Mouse (Mus musculus): Measurements from ENCODE around the gene Smc3. TPM values are rescaled to one million over a fixed set of nuclear protein-coding genes. Genes with fewer than 3 reads are reported as not detected.
A peak's percentile ranks its signal among the peaks of the same experiment; 100 is the strongest.

The Smc3 gene
- polyA plus RNA-seq (2016; fragmentation: Nextera tagmentation; extraction: Ambion mirVana): 74.3 and 76.9 TPM in 2 replicates

DNA sequence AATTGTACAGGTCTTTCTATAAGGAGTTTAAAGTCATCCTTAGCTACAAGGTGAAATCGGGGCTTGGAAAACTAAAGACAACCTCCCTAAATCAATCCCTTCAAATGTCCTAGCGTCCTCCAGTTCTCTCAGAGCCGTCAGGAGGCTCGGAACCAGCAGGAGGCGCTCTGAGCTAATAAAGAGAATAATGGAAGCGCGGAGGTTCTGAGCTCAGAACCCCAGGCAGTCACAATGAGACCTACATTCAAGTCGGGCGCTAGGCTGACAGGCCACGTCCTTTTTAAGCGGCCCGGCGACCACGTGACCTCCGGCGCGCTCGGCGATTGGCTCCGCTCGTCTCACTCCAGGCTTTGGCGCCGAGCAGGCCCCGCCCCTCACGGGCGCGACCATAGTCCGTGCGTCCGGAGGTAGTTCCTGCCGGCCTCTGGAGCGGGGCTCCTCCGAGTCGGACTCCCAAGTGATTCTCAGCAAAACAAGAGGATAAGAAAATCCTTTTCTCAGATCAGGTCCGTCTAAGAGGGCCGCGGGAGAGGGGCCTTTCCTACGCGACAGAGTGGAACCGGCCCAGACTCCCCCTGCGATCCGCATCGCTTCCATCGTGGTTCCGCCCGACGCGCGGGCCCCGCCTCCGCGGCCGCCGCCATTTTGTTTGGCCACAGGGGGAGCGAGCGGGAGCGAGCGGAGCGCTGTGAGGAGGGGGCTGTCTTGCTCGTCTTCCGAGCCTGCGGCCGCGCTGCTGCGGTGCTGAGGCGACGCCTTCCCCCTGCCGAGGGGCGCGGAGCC, at the start of gene Smc3:
Smc3 (plus strand) TSS at position 642 of the 783 bp plus-strand sequence.
- no peaks in the 10 kb centered on the region for H3K27me3 ChIP-seq (ENCODE audit: low read depth, poor library complexity, severe bottlenecking)
- H3K9me3 ChIP-seq (replicated peaks): 0 out of 2 replicates have a peak, but pooled peaks cover 3% of the 10 kb centered on the region
- peak; percentile 99 for DNase-seq (ENCODE audit: low spot score)
- H3K36me3 ChIP-seq: peaks cover 26% of the 10 kb centered on the region
- H3K4me1 ChIP-seq: peaks cover 17% of the 10 kb centered on the region
- WGBS: under 1% methylated on average over 70 of the region's 70 CpGs
- H3K27ac ChIP-seq (replicated peaks): peak within 1 kb of the TSS; percentile 99
- peak within 1 kb of the TSS; percentile 99 for H3K4me3 ChIP-seq

DNA sequence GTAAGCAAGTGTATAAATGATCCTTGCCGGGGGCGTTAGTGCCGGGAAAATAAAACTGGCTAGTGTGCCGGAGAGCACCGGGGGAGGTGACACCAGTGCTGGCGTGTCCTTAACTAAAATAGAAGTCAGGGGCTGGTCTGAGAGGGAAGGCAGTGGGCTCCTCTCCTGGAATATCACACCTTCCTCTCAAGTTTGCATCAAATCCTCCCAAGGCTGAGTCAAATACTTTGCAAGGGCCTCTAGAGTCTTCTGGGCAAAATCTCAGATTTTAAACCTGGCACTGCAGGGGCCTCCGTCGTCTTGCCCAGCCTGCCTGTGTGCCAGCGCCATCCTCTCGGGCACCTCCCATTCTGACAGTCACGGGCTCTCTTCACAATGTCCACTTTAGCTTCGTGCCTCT, 49.2 kb upstream of the Smc3 start:
- WGBS: 87% methylated on average over 12 of the region's 12 CpGs
- Histone ChIP-seq H3K36me3 (no peaks in the 10 kb centered on the region), H3K4me1 (peaks cover 21% of the 10 kb centered on the region), H3K9me3 (replicated peaks) (no peaks in the 10 kb centered on the region), H3K4me3 (no peak overlapping the region), H3K27me3 (ENCODE audit: low read depth, poor library complexity, severe bottlenecking) (no peaks in the 10 kb centered on the region), H3K27ac (replicated peaks) (no peak overlapping the region)
- no peak for DNase-seq (ENCODE audit: low spot score)

DNA sequence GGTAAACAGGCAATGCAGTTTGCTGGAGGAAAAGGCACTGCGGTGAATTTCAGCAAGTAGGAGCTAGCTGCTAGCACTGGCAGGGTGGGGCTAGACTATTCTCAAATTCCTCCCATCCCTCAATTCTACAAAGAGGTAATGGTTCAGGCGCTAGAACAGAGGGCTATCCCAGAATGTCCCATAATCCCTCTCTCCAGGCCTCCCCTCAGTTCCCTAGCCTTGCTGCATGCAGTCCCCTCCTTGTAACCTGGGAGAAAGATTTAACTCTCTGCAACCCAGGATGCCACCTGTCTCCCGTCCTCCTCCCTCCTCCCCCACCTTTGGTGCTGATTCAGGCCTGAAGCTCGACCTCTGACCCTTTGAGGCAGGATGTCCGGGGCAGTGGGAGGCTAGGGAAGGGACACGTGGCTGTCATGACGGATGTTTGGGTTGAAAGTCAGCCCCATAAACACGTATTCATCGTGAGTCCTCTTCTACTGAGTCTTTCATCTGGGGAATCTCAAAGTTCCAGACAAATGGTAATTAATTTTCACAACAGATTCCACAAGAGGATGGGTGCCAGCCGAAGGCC, 47.9 kb upstream of the Smc3 start:
- no peak overlapping the region for H3K4me3 ChIP-seq
- no peak overlapping the region for H3K27ac ChIP-seq (replicated peaks)
- no peaks in the 10 kb centered on the region for H3K36me3 ChIP-seq
- no peaks in the 10 kb centered on the region for H3K27me3 ChIP-seq (ENCODE audit: low read depth, poor library complexity, severe bottlenecking)
- no peaks in the 10 kb centered on the region for H3K9me3 ChIP-seq (replicated peaks)
- DNase-seq (ENCODE audit: low spot score): no peak
- peaks cover 22% of the 10 kb centered on the region for H3K4me1 ChIP-seq
- 35% methylated on average over 10 of the region's 10 CpGs for WGBS

DNA sequence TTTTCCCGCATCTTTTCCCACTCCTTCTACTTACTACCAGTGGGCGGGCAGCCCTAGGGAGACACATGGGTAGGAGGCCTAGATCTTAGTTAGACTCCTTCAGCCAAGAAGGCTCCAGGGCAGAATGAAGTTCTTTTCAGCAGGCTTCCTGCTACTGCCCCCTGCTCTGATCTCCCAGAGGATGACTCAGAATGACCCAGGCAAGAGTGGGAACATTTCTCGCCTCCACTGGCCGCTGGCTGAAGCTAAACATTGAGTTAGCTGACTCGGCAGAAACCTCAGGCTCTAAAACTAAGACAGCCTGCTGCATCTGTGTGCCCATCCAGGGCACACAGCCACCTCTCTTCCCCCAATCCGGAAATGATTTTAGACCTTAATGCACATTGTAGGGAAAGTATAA, 47.4 kb upstream of the Smc3 start:
- Histone ChIP-seq H3K4me1 (peaks cover 22% of the 10 kb centered on the region), H3K36me3 (no peaks in the 10 kb centered on the region), H3K27me3 (ENCODE audit: low read depth, poor library complexity, severe bottlenecking) (no peaks in the 10 kb centered on the region), H3K9me3 (replicated peaks) (no peaks in the 10 kb centered on the region), H3K27ac (replicated peaks) (no peak overlapping the region; the same call in 1 of the 2 replicates), H3K4me3 (no peak overlapping the region)
- no peak for DNase-seq (ENCODE audit: low spot score)
- 67% methylated on average over 6 of the region's 6 CpGs for WGBS

DNA sequence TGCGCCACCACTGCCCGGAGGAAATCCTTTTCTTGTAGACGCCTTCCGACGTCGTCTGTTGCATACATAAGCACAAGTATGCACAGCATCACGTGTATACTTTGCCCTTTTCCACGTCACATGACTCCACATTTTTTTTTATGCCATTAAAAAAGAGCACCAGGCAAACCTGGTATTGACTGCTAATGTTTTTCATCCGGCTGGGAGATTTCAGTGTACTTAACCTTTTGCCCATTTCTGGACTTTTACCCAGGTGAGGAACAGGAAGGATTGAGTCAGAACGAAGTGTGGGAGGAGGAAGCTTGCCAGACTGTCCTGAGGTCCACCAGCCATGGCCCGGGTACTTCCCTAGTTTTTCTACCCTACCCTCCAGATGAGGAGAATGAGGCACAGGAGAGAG, 45.8 kb upstream of the Smc3 start:
- Histone ChIP-seq H3K27ac (replicated peaks) (no peak overlapping the region), H3K27me3 (ENCODE audit: low read depth, poor library complexity, severe bottlenecking) (no peaks in the 10 kb centered on the region), H3K36me3 (no peaks in the 10 kb centered on the region), H3K9me3 (replicated peaks) (no peaks in the 10 kb centered on the region), H3K4me3 (no peak overlapping the region), H3K4me1 (peaks cover 18% of the 10 kb centered on the region)
- 88% methylated on average over 11 of the region's 11 CpGs for WGBS
- no peak for DNase-seq (ENCODE audit: low spot score)

DNA sequence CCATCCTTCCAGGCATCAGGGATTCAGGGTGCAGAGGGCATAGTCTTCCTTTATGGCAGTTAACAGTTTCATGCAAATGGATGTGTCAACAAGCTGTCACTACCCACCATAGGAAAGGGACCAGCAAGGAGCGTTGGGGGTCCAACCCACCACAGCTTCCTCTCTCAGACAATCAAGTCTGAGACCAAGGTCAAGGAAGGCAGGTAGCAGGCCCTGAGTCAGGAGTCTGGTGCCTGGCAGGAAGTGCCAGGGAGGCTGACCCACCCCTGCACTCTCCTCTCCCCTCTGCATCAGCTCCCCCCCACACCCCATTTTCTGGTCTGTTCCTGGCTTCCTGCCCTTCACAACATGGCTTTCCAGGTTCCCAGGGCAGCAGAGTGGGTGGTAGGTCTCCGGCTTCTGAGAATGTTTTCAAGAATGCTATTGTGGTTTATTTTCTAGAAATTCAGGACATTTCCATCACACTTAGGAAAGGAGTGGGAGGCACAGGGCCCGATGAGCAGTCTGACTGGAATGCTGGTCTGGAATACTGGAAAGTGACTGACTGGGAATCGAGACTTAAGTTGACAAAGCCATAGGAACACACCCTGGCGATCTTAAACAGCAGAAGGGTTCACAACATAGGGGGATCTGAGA, 45.1 kb upstream of the Smc3 start:
- no peak overlapping the region for H3K4me3 ChIP-seq
- H3K27me3 ChIP-seq (ENCODE audit: low read depth, poor library complexity, severe bottlenecking): no peaks in the 10 kb centered on the region
- no peaks in the 10 kb centered on the region for H3K9me3 ChIP-seq (replicated peaks)
- H3K36me3 ChIP-seq: no peaks in the 10 kb centered on the region
- H3K4me1 ChIP-seq: peaks cover 18% of the 10 kb centered on the region
- DNase-seq (ENCODE audit: low spot score): no peak
- H3K27ac ChIP-seq (replicated peaks): 0 out of 2 replicates have a peak overlapping the region, but pooled peaks have one; percentile 6
- WGBS: 86% methylated on average over 5 of the region's 5 CpGs

DNA sequence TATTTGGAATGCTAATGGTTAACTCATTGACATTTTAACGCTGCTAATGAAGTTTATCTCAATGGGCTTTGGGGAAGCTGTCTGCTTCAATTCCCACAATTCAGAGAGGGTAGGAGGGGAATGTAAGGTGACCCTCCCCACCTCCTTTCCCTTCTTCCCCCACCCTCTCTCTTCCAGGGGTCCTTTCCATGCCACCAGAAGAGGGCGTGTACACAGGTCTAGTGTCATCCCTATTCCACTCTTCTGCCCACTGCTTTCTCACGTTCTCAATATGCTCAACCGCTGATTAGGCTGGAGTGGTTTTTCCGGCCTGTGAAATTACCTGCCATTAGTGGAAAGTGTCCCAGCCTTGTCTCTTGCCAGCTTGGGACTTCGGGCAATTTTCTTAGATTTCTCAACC, 43.4 kb upstream of the Smc3 start:
- no peaks in the 10 kb centered on the region for H3K27me3 ChIP-seq (ENCODE audit: low read depth, poor library complexity, severe bottlenecking)
- H3K27ac ChIP-seq (replicated peaks): 0 out of 2 replicates have a peak overlapping the region, but pooled peaks have one; percentile 17
- no peaks in the 10 kb centered on the region for H3K36me3 ChIP-seq
- 41% methylated on average over 6 of the region's 6 CpGs for whole genome bisulfite sequencing
- H3K9me3 ChIP-seq (replicated peaks): 0 out of 2 replicates have a peak, but pooled peaks cover 3% of the 10 kb centered on the region
- no peak overlapping the region for H3K4me3 ChIP-seq
- no peak for DNase-seq (ENCODE audit: low spot score)
- peaks cover 18% of the 10 kb centered on the region for H3K4me1 ChIP-seq

DNA sequence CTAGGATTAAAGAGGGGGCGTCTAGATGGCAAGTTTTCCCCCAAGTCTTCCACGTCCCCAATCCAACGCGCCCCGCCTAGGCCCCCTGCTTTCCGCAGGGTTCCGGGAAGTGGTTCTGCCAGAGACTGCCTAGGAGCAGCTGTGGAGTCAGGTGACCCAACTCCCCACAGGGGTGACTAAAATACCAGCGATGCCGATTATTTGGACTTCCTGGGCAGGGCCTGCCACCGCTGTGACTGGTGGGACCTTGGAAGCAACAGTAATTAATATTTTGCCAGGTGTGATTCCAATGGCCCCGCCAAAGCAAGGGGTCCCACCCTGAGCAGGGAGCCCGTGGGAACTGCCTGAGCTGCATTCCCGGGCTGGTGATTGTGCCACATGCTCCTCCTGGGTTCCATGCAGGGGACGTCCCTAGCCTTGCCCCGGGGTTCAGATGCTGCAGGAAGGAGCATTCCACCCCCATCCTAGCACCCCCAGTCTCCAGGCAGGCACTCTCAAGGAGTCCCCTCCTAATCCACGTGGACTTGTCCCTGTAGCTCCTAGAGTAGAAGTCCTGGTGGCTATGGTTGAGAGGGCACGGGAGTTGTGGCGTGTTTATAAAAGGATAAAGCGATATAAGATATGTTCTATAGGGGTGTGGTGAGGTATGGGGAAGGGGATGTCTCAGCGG, 42.8 kb upstream of the Smc3 start:
- H3K36me3 ChIP-seq: no peaks in the 10 kb centered on the region
- H3K27me3 ChIP-seq (ENCODE audit: low read depth, poor library complexity, severe bottlenecking): no peaks in the 10 kb centered on the region
- H3K27ac ChIP-seq (replicated peaks): peak overlapping the region; percentile 17; the same call in 1 of the 2 replicates
- DNase-seq (ENCODE audit: low spot score): peak; percentile 20
- H3K4me3 ChIP-seq: peak overlapping the region; percentile 24
- 0 out of 2 replicates have a peak, but pooled peaks cover 3% of the 10 kb centered on the region for H3K9me3 ChIP-seq (replicated peaks)
- 43% methylated on average over 20 of the region's 20 CpGs for WGBS
- H3K4me1 ChIP-seq: peaks cover 16% of the 10 kb centered on the region

DNA sequence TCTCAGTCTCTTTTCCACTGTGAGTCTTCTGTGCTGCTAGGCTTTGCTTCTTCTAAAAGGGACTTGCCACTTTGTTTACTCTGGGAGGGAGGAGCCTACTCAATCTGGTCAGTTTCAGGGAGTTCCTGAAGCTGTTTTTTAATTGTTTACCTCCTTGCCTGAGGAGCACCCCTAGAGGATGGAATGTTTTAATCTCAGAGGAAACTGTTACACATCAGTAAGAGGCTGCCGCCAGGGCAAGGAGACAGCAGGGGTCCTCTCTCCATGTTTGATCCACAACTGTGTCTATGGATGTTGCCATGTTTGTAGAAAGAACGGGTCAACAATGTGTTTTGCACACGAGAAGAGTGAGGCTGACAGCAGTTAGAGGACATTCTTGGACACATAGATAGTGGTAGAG, 39.8 kb upstream of the Smc3 start:
- Histone ChIP-seq H3K27me3 (ENCODE audit: low read depth, poor library complexity, severe bottlenecking) (no peaks in the 10 kb centered on the region), H3K4me1 (peaks cover 16% of the 10 kb centered on the region), H3K9me3 (replicated peaks) (0 out of 2 replicates have a peak, but pooled peaks cover 3% of the 10 kb centered on the region), H3K4me3 (no peak overlapping the region), H3K36me3 (no peaks in the 10 kb centered on the region), H3K27ac (replicated peaks) (no peak overlapping the region)
- no peak for DNase-seq (ENCODE audit: low spot score)
- WGBS: 81% methylated on average over 3 of the region's 3 CpGs

DNA sequence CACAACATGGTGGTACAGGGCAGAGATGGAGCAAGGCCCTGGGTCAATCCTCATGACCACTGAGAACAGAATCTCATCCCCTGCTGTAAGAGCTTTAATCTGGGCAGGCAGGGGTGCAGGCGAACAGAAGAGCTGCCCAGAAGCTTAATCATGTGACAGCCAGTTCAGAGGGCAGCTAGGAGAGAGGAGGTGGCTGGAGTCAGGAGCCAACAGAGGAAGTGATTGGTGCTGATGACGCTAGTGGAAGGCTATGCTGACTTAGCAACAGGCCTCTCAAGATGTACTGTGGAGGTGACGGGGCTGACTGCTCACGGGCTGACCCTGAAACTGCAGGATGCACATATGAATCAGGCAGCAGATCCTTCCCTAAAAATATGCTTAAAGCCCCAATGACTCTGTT, 36.0 kb upstream of the Smc3 start:
- WGBS: 51% methylated on average over 4 of the region's 4 CpGs
- H3K4me3 ChIP-seq: no peak overlapping the region

DNA sequence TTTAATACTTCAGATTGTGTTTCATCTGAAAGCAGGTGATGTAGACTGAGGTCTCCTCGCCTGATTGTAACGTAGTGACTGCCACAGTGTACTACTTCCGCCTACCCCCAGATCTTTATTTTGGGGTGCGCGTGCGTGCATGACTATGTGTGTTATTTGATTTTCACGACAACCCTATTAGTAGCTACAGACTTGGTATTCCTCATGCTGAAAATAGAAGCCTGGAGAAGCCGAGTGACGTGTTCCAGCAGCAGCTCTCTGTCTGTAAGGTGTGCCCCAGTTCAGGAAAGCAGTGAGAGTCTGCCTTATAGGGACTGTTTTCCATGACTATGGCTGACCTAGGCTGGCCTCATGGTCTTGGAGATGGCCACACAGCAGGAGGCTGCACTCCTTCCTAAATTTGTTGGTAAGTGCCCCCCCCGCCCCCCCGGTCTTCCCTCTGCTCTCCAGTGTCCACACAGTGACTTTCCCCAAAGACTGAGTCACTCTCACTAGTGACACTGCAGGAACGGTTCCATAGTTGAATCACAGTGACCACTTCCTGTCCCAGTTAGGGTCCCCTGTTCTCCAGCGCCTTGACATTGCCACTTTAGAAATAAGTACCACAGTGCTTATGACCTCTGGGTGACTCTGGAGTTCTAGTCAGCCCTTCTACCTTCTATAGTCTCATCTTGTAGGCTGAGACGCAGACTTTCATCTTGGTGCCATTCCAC, 34.5 kb upstream of the Smc3 start:
- no peaks in the 10 kb centered on the region for H3K36me3 ChIP-seq
- no peaks in the 10 kb centered on the region for H3K9me3 ChIP-seq (replicated peaks)
- H3K27me3 ChIP-seq (ENCODE audit: low read depth, poor library complexity, severe bottlenecking): no peaks in the 10 kb centered on the region
- no peak overlapping the region for H3K27ac ChIP-seq (replicated peaks)
- peaks cover 11% of the 10 kb centered on the region; the same call in 1 of the 2 replicates for H3K4me1 ChIP-seq
- WGBS: 93% methylated on average over 14 of the region's 14 CpGs
- H3K4me3 ChIP-seq: no peak overlapping the region
- DNase-seq (ENCODE audit: low spot score): no peak

More for the DNA sequence above, 36.0 kb upstream of the Smc3 start:
- H3K4me1 ChIP-seq: peaks cover 11% of the 10 kb centered on the region; the same call in 1 of the 2 replicates
- no peak for DNase-seq (ENCODE audit: low spot score)
- no peaks in the 10 kb centered on the region for H3K27me3 ChIP-seq (ENCODE audit: low read depth, poor library complexity, severe bottlenecking)
- peak overlapping the region; percentile 33 for H3K27ac ChIP-seq (replicated peaks)
- H3K9me3 ChIP-seq (replicated peaks): 0 out of 2 replicates have a peak, but pooled peaks cover 3% of the 10 kb centered on the region
- H3K36me3 ChIP-seq: no peaks in the 10 kb centered on the region

DNA sequence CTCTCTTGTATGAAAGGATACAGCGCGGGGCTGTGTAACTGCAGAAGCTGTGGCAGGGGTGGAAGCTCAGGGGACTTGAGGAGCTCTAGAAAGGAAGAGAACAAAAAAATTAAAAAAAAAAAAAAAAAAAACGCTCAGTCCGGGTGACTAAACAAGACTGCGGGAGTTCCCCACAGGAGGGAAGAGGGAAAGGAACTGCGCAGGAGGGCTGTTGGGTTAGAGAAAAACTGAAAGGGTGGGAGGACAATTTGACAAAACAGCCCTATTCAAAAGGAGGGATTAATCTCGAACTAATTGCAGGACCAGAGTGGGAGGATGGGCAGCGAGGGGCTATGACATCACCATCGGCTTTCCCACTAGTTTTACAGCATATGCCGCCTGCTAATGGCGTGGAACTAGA, 32.3 kb upstream of the Smc3 start:
- H3K4me3 ChIP-seq: no peak overlapping the region
- H3K9me3 ChIP-seq (replicated peaks): no peaks in the 10 kb centered on the region
- peaks cover 11% of the 10 kb centered on the region; the same call in 1 of the 2 replicates for H3K4me1 ChIP-seq
- no peak overlapping the region for H3K27ac ChIP-seq (replicated peaks)
- 23% methylated on average over 11 of the region's 11 CpGs for WGBS
- H3K36me3 ChIP-seq: no peaks in the 10 kb centered on the region
- no peak for DNase-seq (ENCODE audit: low spot score)
- no peaks in the 10 kb centered on the region for H3K27me3 ChIP-seq (ENCODE audit: low read depth, poor library complexity, severe bottlenecking)

All from midbrain, embryonic 10.5 days (tissue).